Mouse (Mus musculus): ENCODE measurements around the gene Aqp9.
"Not testable (repeated sequence)": the region's sequence is repeated elsewhere in the genome, so short reads cannot be mapped to it uniquely, and the experiment has no call there.

Aqp9 gene

DNA sequence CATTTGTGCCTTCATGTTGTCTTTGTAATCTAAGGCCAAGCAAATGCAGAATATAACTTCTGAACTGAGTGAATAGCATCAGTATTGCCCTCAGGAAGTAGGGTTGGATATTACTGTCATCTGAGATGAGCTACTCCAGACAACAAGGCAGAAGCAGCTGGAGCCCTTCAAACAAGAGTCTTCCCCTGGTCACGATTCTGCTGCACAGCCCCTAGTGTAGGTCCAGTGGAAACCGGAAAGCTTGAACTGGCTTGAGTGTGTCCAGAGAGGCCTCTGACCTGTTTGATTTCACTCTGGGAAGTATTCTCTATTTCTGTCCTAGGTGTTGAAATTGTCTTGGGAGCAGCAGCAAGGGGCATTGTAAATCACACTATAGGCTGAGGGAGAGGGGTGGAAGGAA, 29.5 kb downstream of the Aqp9 start:
- DNase-seq (ENCODE audit: low read depth, low spot score), result no peak

DNA sequence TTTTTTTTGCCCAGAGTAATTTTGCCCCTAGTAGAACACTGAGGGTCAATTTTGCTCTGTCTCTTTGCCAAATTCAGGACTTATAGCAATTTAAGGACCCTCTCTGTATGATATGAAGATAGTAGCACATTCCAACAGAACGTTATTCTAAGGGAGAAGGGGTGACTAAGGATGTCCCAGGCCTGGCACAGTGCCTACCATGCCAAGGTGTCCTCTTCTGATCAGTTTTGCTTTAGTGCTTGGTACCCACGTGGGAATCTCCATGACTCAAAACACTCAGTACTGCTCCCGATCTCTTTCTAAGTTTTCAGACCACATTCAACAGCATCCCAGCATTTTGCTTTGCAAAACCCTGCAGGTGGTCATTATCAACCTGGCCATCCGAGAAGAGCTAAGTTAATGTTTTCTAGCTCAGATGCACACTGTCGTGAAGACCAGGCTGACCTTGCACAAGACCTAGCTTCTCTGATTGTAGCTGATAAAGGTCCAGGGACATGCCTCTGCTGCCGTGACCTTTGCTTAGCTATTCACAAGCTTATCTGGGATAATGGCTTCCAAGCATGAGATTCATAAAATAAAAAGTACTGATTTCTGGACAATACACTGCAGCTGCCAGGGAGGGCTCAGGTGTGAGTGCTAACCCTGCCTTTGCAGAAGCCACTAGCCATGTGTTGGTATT, 31.1 kb downstream of the Aqp9 start:
- no peak for DNase-seq (ENCODE audit: low read depth, low spot score)

DNA sequence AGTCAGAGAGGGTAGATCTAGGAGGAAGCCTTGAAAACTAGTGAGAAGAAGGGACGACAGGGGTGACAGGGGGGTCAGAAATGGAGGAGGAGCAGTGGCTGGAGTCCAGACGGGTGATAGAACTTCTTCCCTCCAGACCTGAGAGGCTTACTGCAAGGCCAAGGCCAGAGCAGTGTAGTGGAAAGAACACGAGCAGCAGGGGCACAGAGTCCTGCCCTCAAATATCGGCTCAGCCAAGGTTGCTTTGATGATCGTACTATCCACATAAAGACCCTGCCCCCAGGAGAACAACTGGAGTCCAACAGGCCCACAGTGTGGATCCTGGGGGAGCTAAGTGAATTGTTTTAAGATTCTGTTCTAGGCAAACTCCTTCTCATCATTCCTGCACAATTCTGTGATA, 33.4 kb downstream of the Aqp9 start:
- DNase-seq (ENCODE audit: low read depth, low spot score), result no peak

DNA sequence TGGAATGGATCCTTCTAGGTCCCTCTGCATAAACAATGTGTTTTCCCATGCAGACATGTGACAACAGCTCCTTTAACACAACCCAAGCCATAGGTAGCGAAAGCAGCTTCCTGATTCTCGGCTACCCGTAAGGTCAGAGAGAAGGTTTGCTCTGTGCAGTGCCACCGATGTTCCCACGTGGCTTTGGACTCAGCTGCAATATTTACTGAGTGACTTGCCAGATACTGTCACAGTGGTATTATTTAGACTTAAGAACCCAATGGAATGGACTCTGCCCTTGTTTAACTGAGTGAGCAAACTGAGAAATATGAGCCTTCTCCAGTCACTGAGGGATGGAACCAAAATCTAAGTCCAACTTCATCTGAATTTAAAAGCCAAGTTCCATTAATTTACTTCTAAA, 35.3 kb downstream of the Aqp9 start:
- no peak for DNase-seq (ENCODE audit: low read depth, low spot score)

GRCm38 (mm10) chr9:71131822-71132221, 36.7 kb downstream of the Aqp9 start:
- no peak for DNase-seq (ENCODE audit: low read depth, low spot score)

DNA sequence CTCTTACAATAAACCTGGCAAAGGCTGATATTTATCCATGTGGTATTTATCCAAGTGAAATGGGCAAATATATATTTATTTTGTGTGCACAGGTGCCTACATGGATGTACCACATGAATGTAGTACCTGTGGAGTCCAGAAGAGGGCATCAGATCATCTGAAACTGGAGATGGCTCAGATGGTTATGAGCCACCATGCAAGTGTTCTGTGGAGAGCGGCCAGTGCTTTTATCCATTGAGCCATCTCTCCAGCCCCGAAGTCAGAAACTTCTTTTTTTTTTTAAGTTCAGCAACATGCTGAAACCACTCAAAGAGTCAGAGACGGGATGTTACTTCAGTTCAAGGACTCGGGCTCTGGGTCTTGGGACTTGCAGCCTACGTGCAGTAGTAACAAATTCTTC, 39.6 kb downstream of the Aqp9 start:
- peak; percentile 74 for DNase-seq (ENCODE audit: low read depth, low spot score)

GRCm38 (mm10) chr9:71126205-71126604, 42.3 kb downstream of the Aqp9 start:
- peak; percentile 47 for DNase-seq (ENCODE audit: low read depth, low spot score)

- not testable (repeated sequence) for DNase-seq (ENCODE audit: low read depth, low spot score)
These were observed 45.4 kb downstream of the Aqp9 start for GRCm38 (mm10) chr9:71123095-71123494.

- DNase-seq (ENCODE audit: low read depth, low spot score), result no peak
These were observed 47.6 kb downstream of the Aqp9 start for GRCm38 (mm10) chr9:71120924-71121323.

GRCm38 (mm10) chr9:71113166-71113565, 55.3 kb downstream of the Aqp9 start:
- no peak for DNase-seq (ENCODE audit: low read depth, low spot score)

DNA sequence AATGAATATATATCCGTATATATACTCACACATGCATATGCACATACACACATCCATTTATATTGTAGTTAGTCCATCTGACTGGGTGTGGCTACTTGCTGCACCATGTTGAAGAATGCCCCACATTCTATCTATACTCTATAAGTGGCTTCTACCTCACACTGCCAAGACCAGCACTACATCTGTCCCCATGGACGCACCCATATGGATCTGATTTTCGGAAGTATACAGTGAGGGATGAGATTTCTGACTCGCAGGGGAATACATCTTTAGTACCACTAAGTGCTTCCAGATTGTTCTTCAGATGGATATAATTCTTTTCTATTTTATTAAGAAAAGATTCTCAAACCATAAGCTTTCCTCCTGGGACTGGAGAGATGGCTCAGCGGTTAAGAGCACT, 65.0 kb downstream of the Aqp9 start:
- peak; percentile 31 for DNase-seq (ENCODE audit: low read depth, low spot score)

GRCm38 (mm10) chr9:71094066-71094465, 74.4 kb downstream of the Aqp9 start:
- DNase-seq (ENCODE audit: low read depth, low spot score), result no peak

DNA sequence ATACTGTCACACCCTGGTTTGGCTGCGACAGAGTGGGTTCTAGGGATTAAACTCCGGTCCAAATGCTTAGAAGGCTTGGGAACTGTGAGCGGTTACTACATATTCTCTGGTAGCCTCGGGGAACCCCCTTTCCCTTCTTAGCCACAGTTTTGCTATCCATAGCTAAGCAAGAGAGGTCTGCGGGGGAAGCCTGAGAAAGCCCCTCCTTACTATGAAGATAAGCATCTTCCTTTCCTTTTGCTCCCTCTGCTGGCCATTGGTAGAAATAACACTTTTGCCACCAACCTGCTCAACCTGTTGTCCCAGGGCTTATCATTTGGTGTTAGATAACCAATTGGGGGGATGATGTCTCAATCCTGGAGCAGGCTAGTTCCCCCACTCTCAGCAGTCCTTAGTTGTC, 76.4 kb downstream of the Aqp9 start:
- DNase-seq (ENCODE audit: low read depth, low spot score), result peak; percentile 65

DNA sequence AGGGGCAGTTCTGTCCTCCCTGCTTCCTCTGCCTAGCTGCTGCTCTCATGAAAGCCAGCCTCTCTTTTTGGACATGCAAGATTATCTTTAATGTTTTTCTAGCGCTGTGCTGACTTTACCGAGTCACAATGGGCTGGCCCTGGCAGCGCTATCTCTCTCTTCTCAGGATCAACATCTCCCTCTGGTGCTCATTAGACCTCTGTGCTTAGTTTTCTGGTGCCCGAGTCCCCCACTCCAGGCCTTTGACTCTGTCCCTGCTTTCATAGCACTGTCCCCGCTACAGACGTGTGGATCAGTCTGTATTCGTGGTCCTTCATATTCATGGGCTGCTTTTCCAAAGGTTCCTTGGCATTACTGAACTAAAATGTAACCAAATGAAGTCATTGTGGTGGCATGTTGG, 89.3 kb downstream of the Aqp9 start:
- DNase-seq (ENCODE audit: low read depth, low spot score), result no peak

DNA sequence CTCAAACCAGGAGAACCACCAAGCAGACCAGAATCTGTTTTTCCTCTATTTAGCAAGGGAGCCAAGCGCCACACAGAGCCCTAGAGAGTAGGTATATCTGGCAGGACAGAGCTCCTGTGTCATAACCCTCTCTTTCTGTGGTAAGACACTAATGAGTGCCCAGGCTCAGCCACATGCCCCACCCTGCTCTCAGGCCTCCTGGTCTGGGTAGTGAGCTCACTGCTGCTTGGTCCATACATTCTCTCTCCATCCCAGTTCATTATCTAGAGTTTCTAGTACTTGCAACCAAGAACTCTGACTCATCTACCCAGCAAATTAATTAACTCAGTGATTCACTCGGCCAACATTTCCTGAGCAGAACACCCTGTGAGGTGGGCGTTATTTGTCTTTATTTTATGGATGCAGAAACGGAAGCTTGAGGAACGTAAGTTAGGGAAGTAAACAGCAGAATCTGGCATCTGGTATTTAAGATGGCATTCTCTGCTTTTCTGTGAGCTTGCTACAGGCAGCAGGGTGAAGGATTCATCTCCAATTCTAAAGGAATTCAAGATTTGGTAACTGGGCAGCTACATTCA, 91.1 kb downstream of the Aqp9 start:
- DNase-seq (ENCODE audit: low read depth, low spot score), result no peak

GRCm38 (mm10) chr9:71076201-71076648, 92.3 kb downstream of the Aqp9 start:
- no peak for DNase-seq (ENCODE audit: low read depth, low spot score)

GRCm38 (mm10) chr9:71073831-71074230, 94.7 kb downstream of the Aqp9 start:
- no peak for DNase-seq (ENCODE audit: low read depth, low spot score)

DNA sequence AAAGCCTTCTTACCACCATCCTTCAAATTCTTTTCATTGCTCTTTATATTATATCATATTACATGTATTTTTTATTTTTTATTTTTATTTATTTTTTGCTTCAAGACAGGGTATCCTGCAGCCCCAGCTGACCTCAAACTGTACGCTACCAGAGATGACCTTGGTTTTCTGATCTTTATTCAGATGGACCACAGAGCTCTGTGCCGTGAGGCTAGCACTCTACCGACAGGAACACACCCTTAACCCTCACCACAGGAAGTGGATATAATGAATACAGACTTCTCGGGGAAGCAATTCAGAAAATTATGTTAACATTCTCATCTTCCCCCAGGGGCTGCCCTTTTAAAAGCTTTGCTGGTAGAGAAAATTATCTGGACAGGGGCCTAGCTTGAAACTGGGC, 95.4 kb downstream of the Aqp9 start:
- DNase-seq (ENCODE audit: low read depth, low spot score), result no peak

GRCm38 (mm10) chr9:71072502-71072901, 96.0 kb downstream of the Aqp9 start:
- DNase-seq (ENCODE audit: low read depth, low spot score), result no peak

DNA sequence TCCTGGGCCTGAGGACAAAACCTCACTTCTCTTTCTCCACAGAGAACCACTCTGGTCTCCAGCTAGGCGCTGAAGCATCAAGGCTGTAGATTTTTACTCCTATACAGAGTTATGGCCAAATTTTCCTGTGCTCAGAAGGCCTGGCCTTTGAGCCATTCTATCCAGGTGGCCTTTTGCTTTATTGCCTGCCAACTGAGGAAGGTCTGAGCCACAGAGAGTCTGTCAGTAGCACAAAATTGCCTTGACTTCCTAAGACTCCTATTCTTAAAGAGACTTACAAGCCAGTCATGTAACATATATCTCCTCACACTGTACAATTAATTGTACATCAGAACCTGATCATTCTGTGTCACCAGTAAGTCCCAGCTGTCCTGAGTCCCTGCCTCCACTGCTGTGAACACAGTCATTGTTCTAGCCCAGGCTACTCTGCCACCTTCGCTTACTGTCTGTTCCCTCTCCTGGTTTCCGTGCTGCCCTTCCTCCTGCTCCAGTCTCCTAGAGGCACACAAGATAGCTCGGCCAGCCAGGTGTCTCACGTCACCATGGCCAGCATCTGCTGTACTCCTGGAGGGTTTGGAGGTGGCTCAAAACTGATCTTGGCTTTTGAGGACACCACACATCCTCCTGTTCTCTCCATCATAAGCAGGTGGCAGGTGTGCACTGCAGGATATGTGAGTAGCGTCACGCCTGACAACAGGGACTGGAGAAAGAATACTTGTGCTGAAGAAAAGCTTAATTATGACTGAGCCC, 96.7 kb downstream of the Aqp9 start:
- DNase-seq (ENCODE audit: low read depth, low spot score), result no peak

- DNase-seq (ENCODE audit: low read depth, low spot score), result no peak
These were observed 97.9 kb downstream of the Aqp9 start for GRCm38 (mm10) chr9:71070628-71071027.

- no peak for DNase-seq (ENCODE audit: low read depth, low spot score)
These were observed 99.6 kb downstream of the Aqp9 start for GRCm38 (mm10) chr9:71068866-71069390.

DNA sequence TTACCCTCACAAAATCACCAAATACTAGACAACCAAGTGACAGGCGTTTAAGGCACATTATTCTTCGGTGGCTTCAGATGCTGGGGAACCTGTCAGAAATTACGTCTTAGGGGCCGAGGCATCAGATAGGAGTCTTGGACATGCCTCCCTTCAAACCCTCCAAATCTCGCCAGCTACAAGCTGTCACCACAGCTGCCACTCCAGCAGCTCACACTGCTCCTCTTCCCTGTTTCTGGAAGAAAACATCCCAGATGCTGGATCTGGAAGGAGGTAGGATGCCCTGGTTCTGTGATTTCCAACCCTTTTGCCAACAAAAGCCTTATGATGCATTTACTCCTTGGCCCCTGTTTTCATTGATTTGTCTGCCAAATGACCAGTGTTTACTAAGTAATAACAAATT, 101.3 kb downstream of the Aqp9 start:
- DNase-seq (ENCODE audit: low read depth, low spot score), result no peak

All from forelimb bud, embryonic 11.5 days (tissue).